Mouse (Mus musculus): ENCODE results near the gene Sh3pxd2b. TPM values are rescaled to one million over a fixed set of nuclear protein-coding genes. Genes with fewer than 3 reads are reported as not detected.

The Sh3pxd2b gene
- polyA plus RNA-seq, 1 experiment from 2014 or later, result 34.6 TPM

GRCm38 (mm10) chr11:32370881-32371280, 23.3 kb downstream of the Sh3pxd2b start:
- H3K36me3 ChIP-seq (ENCODE audit: control insufficient read depth, insufficient read depth, low read length), result peaks cover 13% of the 10 kb centered on the region; the same call in 1 of the 2 replicates
- ATAC-seq (ENCODE audit: insufficient number of reproducible peaks, insufficient read depth, low FRiP score, low read depth), result no peak
- no peak overlapping the region for H3K27ac ChIP-seq (ENCODE audit: low read length)
- WGBS, result 67% methylated on average over 1 of the region's 1 CpGs
- H3K4me1 ChIP-seq (ENCODE audit: control insufficient read depth, insufficient read depth, low read length), result peaks cover 3% of the 10 kb centered on the region; the same call in 1 of the 2 replicates
- no peak overlapping the region for H3K9ac ChIP-seq (replicated peaks; ENCODE audit: low read depth, low read length)
- no peaks in the 10 kb centered on the region for H3K27me3 ChIP-seq (ENCODE audit: control insufficient read depth, insufficient read depth, low read length)
- no peak overlapping the region for H3K4me3 ChIP-seq (ENCODE audit: low read depth, low read length)
- no peaks in the 10 kb centered on the region for H3K9me3 ChIP-seq (ENCODE audit: control insufficient read depth, low read depth, low read length)
- no peak overlapping the region for H3K4me2 ChIP-seq (replicated peaks; ENCODE audit: low read depth, low read length)

GRCm38 (mm10) chr11:32373266-32374026, 25.8 kb downstream of the Sh3pxd2b start:
- ATAC-seq (ENCODE audit: insufficient number of reproducible peaks, insufficient read depth, low FRiP score, low read depth), result no peak
- Histone ChIP-seq H3K4me2 (replicated peaks; ENCODE audit: low read depth, low read length) (no peak overlapping the region), H3K9ac (replicated peaks; ENCODE audit: low read depth, low read length) (no peak overlapping the region), H3K36me3 (ENCODE audit: control insufficient read depth, insufficient read depth, low read length) (peaks cover 26% of the 10 kb centered on the region), H3K4me3 (ENCODE audit: low read depth, low read length) (no peak overlapping the region), H3K9me3 (ENCODE audit: control insufficient read depth, low read depth, low read length) (no peaks in the 10 kb centered on the region), H3K27me3 (ENCODE audit: control insufficient read depth, insufficient read depth, low read length) (no peaks in the 10 kb centered on the region), H3K4me1 (ENCODE audit: control insufficient read depth, insufficient read depth, low read length) (no peaks in the 10 kb centered on the region), H3K27ac (ENCODE audit: low read length) (no peak overlapping the region)
- WGBS, result 77% methylated on average over 13 of the region's 13 CpGs

GRCm38 (mm10) chr11:32374027-32374589, 26.5 kb downstream of the Sh3pxd2b start:
- Histone ChIP-seq H3K27me3 (ENCODE audit: control insufficient read depth, insufficient read depth, low read length) (no peaks in the 10 kb centered on the region), H3K4me3 (ENCODE audit: low read depth, low read length) (no peak overlapping the region), H3K36me3 (ENCODE audit: control insufficient read depth, insufficient read depth, low read length) (peaks cover 26% of the 10 kb centered on the region), H3K4me2 (replicated peaks; ENCODE audit: low read depth, low read length) (no peak overlapping the region), H3K9me3 (ENCODE audit: control insufficient read depth, low read depth, low read length) (no peaks in the 10 kb centered on the region), H3K4me1 (ENCODE audit: control insufficient read depth, insufficient read depth, low read length) (no peaks in the 10 kb centered on the region), H3K27ac (ENCODE audit: low read length) (no peak overlapping the region), H3K9ac (replicated peaks; ENCODE audit: low read depth, low read length) (no peak overlapping the region)
- WGBS, result 81% methylated on average over 9 of the region's 9 CpGs
- ATAC-seq (ENCODE audit: insufficient number of reproducible peaks, insufficient read depth, low FRiP score, low read depth), result no peak

GRCm38 (mm10) chr11:32375104-32375535, 27.5 kb downstream of the Sh3pxd2b start:
- H3K4me2 ChIP-seq (replicated peaks; ENCODE audit: low read depth, low read length), result no peak overlapping the region
- H3K4me1 ChIP-seq (ENCODE audit: control insufficient read depth, insufficient read depth, low read length), result no peaks in the 10 kb centered on the region
- no peak overlapping the region for H3K27ac ChIP-seq (ENCODE audit: low read length)
- ATAC-seq (ENCODE audit: insufficient number of reproducible peaks, insufficient read depth, low FRiP score, low read depth), result no peak
- peaks cover 31% of the 10 kb centered on the region for H3K36me3 ChIP-seq (ENCODE audit: control insufficient read depth, insufficient read depth, low read length)
- H3K9me3 ChIP-seq (ENCODE audit: control insufficient read depth, low read depth, low read length), result no peaks in the 10 kb centered on the region
- H3K9ac ChIP-seq (replicated peaks; ENCODE audit: low read depth, low read length), result no peak overlapping the region
- H3K27me3 ChIP-seq (ENCODE audit: control insufficient read depth, insufficient read depth, low read length), result no peaks in the 10 kb centered on the region
- no peak overlapping the region for H3K4me3 ChIP-seq (ENCODE audit: low read depth, low read length)
- WGBS, result 78% methylated on average over 4 of the region's 4 CpGs

GRCm38 (mm10) chr11:32376086-32376485, 28.5 kb downstream of the Sh3pxd2b start:
- peaks cover 31% of the 10 kb centered on the region for H3K36me3 ChIP-seq (ENCODE audit: control insufficient read depth, insufficient read depth, low read length)
- no peak for ATAC-seq (ENCODE audit: insufficient number of reproducible peaks, insufficient read depth, low FRiP score, low read depth)
- 83% methylated on average over 1 of the region's 1 CpGs for WGBS
- H3K9me3 ChIP-seq (ENCODE audit: control insufficient read depth, low read depth, low read length), result no peaks in the 10 kb centered on the region
- H3K4me1 ChIP-seq (ENCODE audit: control insufficient read depth, insufficient read depth, low read length), result no peaks in the 10 kb centered on the region
- no peak overlapping the region for H3K4me2 ChIP-seq (replicated peaks; ENCODE audit: low read depth, low read length)
- H3K27me3 ChIP-seq (ENCODE audit: control insufficient read depth, insufficient read depth, low read length), result no peaks in the 10 kb centered on the region
- no peak overlapping the region for H3K4me3 ChIP-seq (ENCODE audit: low read depth, low read length)
- no peak overlapping the region for H3K27ac ChIP-seq (ENCODE audit: low read length)
- H3K9ac ChIP-seq (replicated peaks; ENCODE audit: low read depth, low read length), result no peak overlapping the region

GRCm38 (mm10) chr11:32379910-32380309, 32.3 kb downstream of the Sh3pxd2b start:
- no peak overlapping the region for H3K27ac ChIP-seq (ENCODE audit: low read length)
- peaks cover 30% of the 10 kb centered on the region for H3K36me3 ChIP-seq (ENCODE audit: control insufficient read depth, insufficient read depth, low read length)
- no peaks in the 10 kb centered on the region for H3K9me3 ChIP-seq (ENCODE audit: control insufficient read depth, low read depth, low read length)
- H3K4me2 ChIP-seq (replicated peaks; ENCODE audit: low read depth, low read length), result no peak overlapping the region
- no peaks in the 10 kb centered on the region for H3K27me3 ChIP-seq (ENCODE audit: control insufficient read depth, insufficient read depth, low read length)
- H3K4me3 ChIP-seq (ENCODE audit: low read depth, low read length), result no peak overlapping the region
- no peak overlapping the region for H3K9ac ChIP-seq (replicated peaks; ENCODE audit: low read depth, low read length)
- H3K4me1 ChIP-seq (ENCODE audit: control insufficient read depth, insufficient read depth, low read length), result peaks cover 10% of the 10 kb centered on the region; the same call in 1 of the 2 replicates
- ATAC-seq (ENCODE audit: insufficient number of reproducible peaks, insufficient read depth, low FRiP score, low read depth), result no peak

- Histone ChIP-seq H3K9ac (replicated peaks; ENCODE audit: low read depth, low read length) (no peak overlapping the region), H3K4me1 (ENCODE audit: control insufficient read depth, insufficient read depth, low read length) (peaks cover 10% of the 10 kb centered on the region; the same call in 1 of the 2 replicates), H3K27me3 (ENCODE audit: control insufficient read depth, insufficient read depth, low read length) (no peaks in the 10 kb centered on the region), H3K9me3 (ENCODE audit: control insufficient read depth, low read depth, low read length) (no peaks in the 10 kb centered on the region), H3K27ac (ENCODE audit: low read length) (peak overlapping the region; percentile 93), H3K4me3 (ENCODE audit: low read depth, low read length) (no peak overlapping the region), H3K36me3 (ENCODE audit: control insufficient read depth, insufficient read depth, low read length) (peaks cover 28% of the 10 kb centered on the region), H3K4me2 (replicated peaks; ENCODE audit: low read depth, low read length) (0 out of 2 replicates have a peak overlapping the region, but pooled peaks have one; percentile 16)
- WGBS, result 26% methylated on average over 10 of the region's 10 CpGs
- ATAC-seq (ENCODE audit: insufficient number of reproducible peaks, insufficient read depth, low FRiP score, low read depth), result peak; percentile 83; the same call in 1 of the 2 replicates
Observed at GRCm38 (mm10) chr11:32383341-32384134, 35.9 kb downstream of the Sh3pxd2b start.

GRCm38 (mm10) chr11:32384135-32384801, 36.6 kb downstream of the Sh3pxd2b start:
- Histone ChIP-seq H3K36me3 (ENCODE audit: control insufficient read depth, insufficient read depth, low read length) (peaks cover 32% of the 10 kb centered on the region), H3K4me2 (replicated peaks; ENCODE audit: low read depth, low read length) (no peak overlapping the region), H3K27me3 (ENCODE audit: control insufficient read depth, insufficient read depth, low read length) (no peaks in the 10 kb centered on the region), H3K27ac (ENCODE audit: low read length) (peak overlapping the region; percentile 93), H3K9me3 (ENCODE audit: control insufficient read depth, low read depth, low read length) (no peaks in the 10 kb centered on the region), H3K9ac (replicated peaks; ENCODE audit: low read depth, low read length) (no peak overlapping the region), H3K4me1 (ENCODE audit: control insufficient read depth, insufficient read depth, low read length) (peaks cover 10% of the 10 kb centered on the region; the same call in 1 of the 2 replicates), H3K4me3 (ENCODE audit: low read depth, low read length) (no peak overlapping the region)
- ATAC-seq (ENCODE audit: insufficient number of reproducible peaks, insufficient read depth, low FRiP score, low read depth), result no peak
- 79% methylated on average over 7 of the region's 7 CpGs for WGBS

Data from stomach, embryonic 14.5 days (tissue).